Mouse (Mus musculus): ENCODE measurements around the gene Cbx8.

Cbx8 gene

DNA sequence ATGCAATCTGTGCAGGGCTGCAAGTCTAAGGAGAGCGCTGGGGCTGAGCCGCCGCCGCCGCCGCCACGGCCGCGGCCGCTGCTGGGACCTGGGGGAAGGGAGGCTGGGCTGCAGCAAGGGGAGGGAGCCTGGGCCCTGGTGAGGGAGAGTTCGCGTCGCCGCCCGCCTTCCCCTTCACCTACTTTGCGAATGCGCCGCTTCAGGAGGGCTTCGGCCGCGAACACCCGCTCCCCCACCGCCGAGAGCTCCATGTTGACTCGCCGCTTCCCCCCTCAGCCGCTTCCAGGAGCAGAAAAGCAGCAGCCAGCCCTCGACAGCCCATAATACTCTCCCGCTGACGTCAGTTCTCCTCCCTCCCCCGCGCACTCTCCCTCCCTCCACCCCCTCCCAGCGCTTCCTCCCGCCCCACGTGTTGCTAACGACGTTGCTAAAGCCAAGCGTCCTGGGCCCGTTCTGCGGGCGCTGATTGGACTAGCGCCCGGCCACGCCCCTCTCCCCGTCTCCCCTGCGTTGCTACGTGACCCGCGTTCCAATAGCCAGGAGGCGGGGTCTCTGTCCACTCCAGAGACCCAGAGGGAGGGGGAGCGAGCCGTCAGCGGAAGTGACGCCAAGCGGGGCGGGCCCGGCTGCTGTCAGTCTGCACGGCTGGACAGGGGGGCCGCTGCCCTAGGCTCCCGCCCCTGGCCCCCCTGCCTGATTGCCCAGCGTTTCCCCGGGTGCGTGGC lies at the start of gene Cbx8:
Cbx8 (minus strand) TSS at position 370 of the 725 bp plus-strand sequence.
- no peak for TF ChIP-seq GATA4 (IDR thresholded peaks at IDR 0.05; ENCODE audit: insufficient replicate concordance, low read length)

DNA sequence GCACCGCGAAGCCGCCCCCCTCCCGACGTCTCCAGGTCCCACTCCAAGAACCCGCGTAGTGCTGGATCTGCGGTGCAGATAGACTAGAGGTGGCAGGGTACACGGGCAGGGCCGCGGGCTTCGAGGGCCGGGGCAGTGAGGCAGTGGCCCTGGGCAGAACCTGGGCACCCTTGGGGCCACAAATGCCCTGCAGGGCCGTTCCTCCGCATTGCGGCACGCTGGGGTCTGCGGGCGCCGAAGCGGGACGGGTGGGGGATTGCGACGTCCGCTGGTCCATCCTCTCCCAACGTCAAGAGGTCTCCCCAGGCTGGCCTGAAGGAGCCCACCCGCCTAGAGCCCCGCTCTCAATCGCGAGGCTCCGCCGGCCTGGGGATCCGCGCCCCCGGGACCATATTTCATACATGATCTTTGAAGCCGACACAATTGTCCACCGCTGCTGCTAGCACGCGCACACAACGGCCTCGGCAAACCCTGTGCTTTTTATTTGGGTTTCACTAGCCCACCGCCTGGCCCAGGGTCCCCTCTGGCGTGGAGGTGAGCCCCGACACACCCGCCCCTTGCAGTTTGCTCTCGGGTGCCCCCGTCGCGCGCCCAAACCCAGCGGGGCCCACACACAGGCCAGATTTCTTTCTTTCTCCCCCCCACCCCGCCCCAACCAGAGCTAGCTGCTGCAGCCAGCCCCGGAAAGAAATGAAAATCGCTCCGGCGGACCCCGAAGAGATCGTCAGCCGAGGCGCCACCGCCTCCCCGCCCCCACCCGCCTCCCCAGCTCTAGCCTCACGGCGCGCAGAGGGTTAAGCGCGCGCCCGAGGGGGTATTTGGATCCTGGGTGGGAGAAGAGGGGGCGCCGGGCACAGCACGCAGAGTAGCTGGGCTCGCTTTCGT lies 49.5 kb upstream of the Cbx8 start:
- TF ChIP-seq GATA4 (IDR thresholded peaks at IDR 0.05; ENCODE audit: insufficient replicate concordance, low read length), result no peak

DNA sequence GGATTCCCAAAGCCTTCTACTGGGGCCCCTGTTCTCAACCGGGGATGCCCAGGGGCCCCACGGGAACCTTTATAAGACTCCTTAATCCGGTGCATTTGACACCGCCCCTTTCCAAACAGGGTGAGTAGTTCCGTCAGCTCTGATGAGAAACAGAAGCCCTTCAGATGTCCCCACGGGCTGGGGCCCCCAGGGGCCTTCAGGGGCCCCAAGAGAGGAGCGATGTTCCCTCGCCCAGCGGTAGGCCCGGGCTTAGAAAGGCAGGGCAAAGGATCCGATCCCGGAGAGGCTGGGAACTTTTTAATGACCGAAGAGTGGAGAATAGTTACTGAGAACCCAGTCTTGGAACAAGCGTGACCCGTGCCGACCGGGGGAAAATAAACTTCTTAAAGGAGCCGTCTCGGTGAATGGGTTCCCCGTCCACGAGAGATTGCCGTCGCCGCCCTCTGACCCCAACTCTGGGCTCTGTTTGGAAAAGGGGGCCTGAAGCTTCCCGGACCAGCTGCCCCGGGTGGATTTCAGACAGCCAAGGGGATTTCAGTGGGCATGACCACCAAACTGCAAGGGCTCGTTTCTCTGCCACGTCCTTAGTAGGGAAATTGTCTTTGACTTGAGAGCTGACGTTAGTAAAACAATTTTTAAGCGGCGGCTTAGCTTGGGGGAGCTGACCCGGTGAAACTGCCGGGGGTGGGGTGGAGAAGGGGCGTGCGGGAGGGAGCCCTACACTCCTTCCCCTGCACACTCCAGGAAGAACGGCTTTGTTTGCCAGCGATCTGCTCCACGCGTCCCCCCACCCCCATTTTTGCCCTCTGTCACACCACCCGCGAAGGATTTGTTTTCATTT lies 48.7 kb upstream of the Cbx8 start:
- TF ChIP-seq GATA4 (IDR thresholded peaks at IDR 0.05; ENCODE audit: insufficient replicate concordance, low read length), result no peak

DNA sequence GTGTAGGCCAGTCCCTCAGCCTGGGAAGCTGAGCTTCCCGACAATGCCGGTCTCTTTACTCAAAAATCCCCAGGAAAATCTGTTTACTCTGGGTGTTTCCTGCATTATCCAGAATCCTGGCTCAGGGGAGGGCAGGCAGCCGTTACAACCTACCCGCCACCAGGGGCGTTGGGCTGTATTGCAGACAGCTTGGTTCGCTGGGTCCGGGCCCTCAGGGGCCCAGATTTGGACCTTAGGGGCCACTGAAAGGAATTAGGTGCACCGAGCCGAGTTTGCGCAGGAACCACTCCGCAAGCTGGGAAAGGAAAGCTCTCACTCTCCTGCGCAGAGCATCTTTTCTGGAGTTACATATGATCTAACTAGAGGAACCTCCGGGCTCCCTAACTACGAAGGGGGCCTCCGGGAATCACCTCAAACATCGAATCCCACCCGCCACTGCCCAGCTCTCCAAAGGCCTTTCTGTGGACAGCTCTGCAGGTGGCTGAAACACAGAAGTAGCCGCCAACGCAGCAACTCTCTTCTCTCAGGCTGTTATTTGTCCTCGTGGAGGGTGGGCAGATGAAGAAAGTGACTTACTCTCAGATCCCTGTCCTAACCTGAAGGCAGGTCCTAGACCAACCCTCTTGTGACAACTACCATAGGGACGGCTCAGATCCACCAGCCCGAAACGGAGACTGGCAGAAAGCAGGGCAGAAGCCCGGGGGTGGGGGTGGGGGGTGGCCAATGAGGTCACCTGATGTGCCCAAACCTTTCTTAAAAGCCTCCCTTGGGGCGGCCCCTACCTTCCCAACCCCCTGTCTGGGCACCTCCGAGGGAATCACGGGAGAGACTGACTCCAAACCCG lies 47.8 kb upstream of the Cbx8 start:
- no peak for TF ChIP-seq GATA4 (IDR thresholded peaks at IDR 0.05; ENCODE audit: insufficient replicate concordance, low read length)

DNA sequence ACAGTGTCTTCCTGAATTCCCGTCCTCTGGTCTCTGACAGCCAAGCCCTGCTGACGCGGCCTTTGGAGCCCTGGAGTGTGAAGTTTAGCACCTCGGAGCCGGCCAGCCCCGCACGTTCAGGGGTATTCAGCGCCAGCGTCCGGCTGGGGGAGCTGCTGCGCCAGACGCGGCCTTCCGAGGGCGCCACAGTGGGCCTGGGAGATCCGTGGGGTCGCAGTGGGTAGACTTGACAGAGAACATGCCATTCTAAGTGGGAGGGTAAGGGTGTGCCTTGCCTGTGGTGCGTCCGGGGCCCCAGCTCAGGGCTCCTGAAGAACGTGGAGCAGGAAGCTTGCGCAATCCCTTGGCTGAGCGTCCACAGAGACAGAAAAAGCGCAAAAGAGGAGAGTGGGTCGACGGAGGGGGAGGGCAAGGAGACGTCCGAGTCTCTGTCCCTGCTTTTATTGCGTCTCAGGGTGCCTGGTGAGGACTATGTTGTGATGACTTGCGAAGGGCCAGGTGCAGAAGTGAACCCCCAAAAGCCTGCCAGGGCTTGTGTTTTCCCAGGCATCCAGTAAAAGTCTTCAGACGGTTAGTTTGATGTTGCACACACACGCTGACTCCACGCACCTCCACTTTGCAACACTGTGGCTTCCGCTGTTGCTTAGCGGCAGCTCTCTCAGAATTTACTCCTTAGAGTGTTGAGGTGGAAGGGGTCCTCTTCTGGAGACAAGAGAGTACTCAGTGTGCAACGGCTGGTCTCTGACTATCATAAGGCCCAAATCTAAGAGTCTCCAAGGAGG lies 46.7 kb upstream of the Cbx8 start:
- TF ChIP-seq GATA4 (IDR thresholded peaks at IDR 0.05; ENCODE audit: insufficient replicate concordance, low read length), result no peak

DNA sequence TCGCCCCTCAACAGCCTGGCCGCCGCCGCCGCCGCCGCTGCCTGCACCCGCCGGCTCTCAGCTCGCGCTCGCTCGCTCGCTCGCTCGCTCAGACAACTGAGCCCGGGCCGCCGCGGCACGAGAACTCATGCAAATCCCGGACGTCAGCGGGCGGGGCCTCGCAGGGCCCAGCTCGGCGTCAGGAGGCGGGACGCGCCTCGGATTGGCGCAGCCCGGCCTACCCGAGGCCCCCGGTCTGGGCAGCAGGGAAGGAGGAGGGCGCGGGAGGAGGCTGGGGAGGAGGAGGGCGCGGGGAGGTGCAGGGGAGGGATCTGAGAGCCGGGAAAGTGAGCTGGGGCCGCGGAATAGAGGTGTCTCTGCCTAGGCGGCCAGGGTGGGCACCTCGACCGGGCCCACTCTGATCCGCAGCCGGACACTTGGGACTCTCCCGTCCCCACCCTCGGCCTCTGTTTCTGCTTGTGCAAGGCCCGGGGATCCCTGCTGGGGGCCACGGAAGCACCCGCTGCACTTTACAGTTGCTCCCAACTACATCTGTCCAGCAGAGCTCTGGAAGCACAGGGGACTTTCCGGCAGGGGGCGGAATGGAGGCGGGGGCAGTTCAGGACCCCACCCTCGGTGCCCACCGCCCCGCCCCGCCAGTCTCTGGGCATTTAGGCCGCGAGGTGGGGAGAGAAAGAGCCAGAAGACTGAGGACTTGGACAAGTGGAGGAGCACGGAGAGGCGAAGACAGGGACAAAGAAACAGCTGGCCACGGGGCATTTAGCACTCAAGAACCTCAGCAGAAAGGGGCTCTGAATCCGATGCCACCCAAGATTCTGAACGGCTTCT lies 45.6 kb upstream of the Cbx8 start, which contains the start of gene Cbx4:
Cbx4 (minus strand) TSS at position 78 of the 828 bp plus-strand sequence.
- peak; percentile 7; the same call in 1 of the 2 replicates for TF ChIP-seq GATA4 (IDR thresholded peaks at IDR 0.05; ENCODE audit: insufficient replicate concordance, low read length)

DNA sequence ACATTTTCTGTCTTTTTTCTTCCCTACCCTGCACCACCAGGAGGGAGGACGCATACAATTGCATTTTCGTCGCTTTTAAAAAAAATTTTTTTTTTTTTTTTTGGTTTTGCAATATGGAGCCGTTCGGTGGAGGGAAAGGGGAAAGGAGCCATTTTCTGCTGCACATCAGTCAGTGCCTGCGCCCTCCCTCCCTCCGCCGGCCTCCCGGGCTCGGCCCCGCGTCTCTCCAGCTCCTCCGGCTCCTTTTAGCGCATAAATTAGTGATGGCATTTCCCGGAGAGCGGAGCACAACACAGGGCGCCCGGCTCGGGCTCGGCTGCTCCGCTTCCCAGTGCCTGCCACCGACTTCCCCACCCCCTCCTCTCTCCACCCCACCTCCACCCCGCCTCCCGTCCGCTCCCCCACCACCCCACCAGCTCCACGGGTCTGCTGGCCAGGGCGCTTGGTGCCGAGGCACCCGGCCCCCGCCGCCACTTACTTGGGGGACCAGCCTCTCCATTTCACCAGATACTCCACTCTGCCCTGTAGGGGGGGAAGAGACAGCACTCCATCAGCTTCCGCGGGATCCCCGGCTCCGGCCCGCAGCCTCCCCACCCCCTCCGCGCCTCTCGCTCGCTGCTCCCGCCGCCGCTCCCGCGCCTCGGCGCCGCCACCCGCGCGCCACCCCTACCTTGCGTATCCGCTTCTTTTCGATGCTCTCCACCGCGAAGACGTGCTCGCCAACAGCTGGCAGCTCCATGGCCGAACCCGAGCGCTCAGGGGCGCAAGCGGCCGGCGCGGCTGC lies 44.7 kb upstream of the Cbx8 start:
- no peak for TF ChIP-seq GATA4 (IDR thresholded peaks at IDR 0.05; ENCODE audit: insufficient replicate concordance, low read length)

DNA sequence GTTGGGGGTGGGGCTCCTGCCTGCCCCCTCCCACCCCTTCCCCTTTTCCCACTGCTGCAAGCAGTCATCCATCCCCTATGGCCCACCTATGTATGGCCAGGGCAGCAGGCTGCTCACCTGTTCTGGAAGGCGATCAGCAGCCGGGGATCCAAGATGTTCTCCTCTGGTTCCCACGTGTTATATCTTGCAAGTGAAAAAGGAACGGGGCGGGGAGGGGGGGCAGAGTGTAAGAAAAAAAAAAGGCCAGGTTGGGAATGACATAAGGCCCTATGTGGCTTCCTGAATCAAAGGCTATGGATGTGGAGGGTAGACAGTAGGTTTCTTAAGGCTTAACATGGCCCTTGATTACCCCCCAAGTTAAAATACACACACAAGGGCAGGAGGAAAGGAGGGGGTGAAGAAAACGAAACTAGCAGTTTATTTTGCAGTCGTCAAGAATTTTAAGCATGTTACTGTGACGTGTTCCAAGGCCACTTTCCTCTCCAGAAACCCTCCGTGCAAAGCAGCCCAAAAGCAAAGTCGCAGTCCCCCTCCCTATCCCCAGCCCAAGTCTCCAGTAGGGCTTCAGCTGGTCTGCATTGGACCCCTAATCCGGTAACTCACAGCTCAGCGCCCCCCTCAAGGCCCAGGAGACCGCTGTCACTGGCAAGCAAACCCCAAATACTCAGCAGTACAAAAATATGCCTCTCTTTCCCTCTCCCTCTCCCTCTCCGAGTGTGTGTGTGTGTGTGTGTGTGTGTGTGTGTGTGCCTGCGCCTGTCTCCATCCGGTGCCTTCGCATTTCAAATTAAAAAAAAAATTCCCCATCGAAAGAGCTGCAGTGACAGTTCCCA lies 43.9 kb upstream of the Cbx8 start:
- TF ChIP-seq GATA4 (IDR thresholded peaks at IDR 0.05; ENCODE audit: insufficient replicate concordance, low read length), result no peak

DNA sequence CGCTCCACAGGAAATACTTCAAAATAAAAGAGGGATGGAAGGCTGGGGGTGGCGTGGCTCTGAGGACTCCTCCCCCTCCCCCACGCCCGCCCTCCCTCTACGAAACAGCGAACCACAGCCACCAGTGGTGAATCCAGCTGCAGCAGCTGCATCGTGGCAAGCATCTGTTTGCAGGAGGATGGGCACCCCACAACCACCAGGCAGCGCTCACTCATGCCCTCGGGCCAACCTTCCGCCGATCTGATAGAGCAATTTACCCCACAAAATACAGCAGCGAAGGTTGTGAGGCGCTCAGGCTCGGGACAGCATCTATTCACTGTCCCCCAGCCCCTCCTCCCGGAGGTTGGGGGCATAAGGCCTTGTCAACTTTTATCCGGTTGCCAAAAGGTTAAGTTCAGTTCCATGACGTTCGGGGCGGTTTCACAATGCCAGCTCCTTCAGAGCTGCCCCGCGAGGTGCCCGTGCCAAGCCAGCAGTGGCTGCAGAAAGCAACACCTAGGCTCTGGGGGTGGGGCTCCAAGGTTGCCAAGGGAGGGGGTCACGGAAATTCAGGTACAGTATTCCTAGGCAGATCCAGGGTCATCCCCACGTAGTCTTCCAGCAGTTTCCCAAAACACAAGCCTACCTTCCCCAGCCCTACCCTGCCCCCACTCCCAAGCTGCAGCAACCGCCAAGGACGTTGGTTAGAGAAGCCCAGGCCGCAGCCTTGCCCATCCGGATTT lies 43.1 kb upstream of the Cbx8 start:
- no peak for TF ChIP-seq GATA4 (IDR thresholded peaks at IDR 0.05; ENCODE audit: insufficient replicate concordance, low read length)
